Mouse (Mus musculus) right cerebral cortex, postnatal 36 days (tissue): ENCODE measurements at regions not wholly inside any gene's neighbourhood (a gene's known extent, or its start where the extent isn't known, plus 50 kb on each side); places are given as distances from the start of the nearest gene placed in this dataset.

ENCODE experiments used
- DNase-seq, 2 experiments: peaks; one replicate each; pipeline ENCODE4 v3.0.0; 2022; ENCODE audit warnings: low spot score in 2 of 2, mixed read lengths in 1 of 2

GRCm38 (mm10) chr7:136048925-136049586 lies 332.9 kb upstream of the Mki67 start:
- DNase-seq: no peak

GRCm38 (mm10) chr7:136049587-136049930 lies 333.4 kb upstream of the Mki67 start:
- DNase-seq: no peak

GRCm38 (mm10) chr7:136050116-136050515 lies 334.0 kb upstream of the Mki67 start:
- DNase-seq: no peak

GRCm38 (mm10) chr7:136056876-136057484 lies 340.8 kb upstream of the Mki67 start:
- DNase-seq: no peak

GRCm38 (mm10) chr7:136058319-136058718 lies 342.2 kb upstream of the Mki67 start:
- DNase-seq: no peak

- no peak for DNase-seq
Measured at GRCm38 (mm10) chr7:136058751-136059681, 342.9 kb upstream of the Mki67 start.

- DNase-seq: no peak
Measured at GRCm38 (mm10) chr7:136059896-136060295, 343.7 kb upstream of the Mki67 start.

GRCm38 (mm10) chr7:136060339-136061073 lies 344.3 kb upstream of the Mki67 start:
- no peak for DNase-seq

- no peak for DNase-seq
Measured at GRCm38 (mm10) chr7:136062658-136063057, 346.5 kb upstream of the Mki67 start.

- DNase-seq: no peak
Measured at GRCm38 (mm10) chr7:136065038-136065678, 349.0 kb upstream of the Mki67 start.

- DNase-seq: no peak
Measured at GRCm38 (mm10) chr7:136065679-136066055, 349.5 kb upstream of the Mki67 start.

- no peak for DNase-seq
Measured at GRCm38 (mm10) chr7:136070881-136071280, 354.7 kb upstream of the Mki67 start.

GRCm38 (mm10) chr7:136071331-136071730 lies 355.2 kb upstream of the Mki67 start:
- DNase-seq: no peak

- DNase-seq: no peak
Measured at GRCm38 (mm10) chr7:136073265-136073799, 357.2 kb upstream of the Mki67 start.

- DNase-seq: no peak
Measured at GRCm38 (mm10) chr7:136074043-136074442, 357.9 kb upstream of the Mki67 start.

- DNase-seq: no peak
Measured at GRCm38 (mm10) chr7:136081534-136082252, 365.5 kb upstream of the Mki67 start.

GRCm38 (mm10) chr7:136082253-136082867 lies 366.2 kb upstream of the Mki67 start:
- no peak for DNase-seq

- no peak for DNase-seq
Measured at GRCm38 (mm10) chr7:136083005-136083404, 366.8 kb upstream of the Mki67 start.

- no peak for DNase-seq
Measured at GRCm38 (mm10) chr7:136083571-136084342, 367.6 kb upstream of the Mki67 start.
